Mouse (Mus musculus): ENCODE measurements around the gene Abr. TPM values are rescaled to one million over a fixed set of nuclear protein-coding genes. Genes with fewer than 3 reads are reported as not detected.

The Abr gene
- total and polyA plus RNA-seq, 2 experiments from 2014 or later = 102 to 243 TPM

DNA sequence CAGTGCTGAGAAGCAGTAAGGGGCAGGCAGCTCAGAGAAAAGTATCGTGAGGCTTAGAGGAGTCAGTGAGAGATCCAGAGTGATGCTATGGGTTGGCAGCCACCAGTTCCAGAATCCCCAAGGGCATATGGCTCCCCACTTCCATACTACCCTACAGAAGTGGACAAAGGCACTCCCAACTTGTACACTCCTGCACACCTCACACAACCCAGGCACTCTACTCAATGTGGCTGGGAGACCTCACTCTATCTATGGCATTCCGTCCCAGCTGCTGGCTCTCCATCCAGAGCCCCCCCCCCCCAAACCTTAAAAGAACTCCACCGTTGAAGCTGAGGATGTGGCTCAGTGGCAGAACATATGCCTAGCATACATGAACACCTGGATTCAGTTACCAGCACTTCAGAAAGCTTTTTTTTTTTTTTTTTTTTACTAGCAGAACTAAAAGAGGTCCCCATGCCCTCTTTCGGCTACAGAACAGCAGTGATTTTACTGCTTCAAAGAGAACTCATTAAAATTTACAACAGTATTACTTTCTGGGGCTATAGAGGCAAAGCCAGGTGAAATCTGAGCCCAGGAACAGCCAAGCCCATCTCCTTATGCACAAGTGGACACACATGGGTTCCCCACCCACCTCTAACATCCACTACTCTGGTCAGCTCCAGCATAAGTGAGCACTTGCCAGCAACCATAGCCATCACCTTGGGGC is 96.3 kb downstream of the Abr start:
- no peaks in the 10 kb centered on the region for H3K27me3 ChIP-seq (ENCODE audit: insufficient read depth, low read length)
- H3K4me2 ChIP-seq (ENCODE audit: low read depth, low read length, poor library complexity, severe bottlenecking) = no peak overlapping the region
- H3K27ac ChIP-seq (ENCODE audit: low read depth, low read length) = no peak overlapping the region
- TF ChIP-seq CTCF (IDR thresholded peaks at IDR 0.05) = no peak
- no peak overlapping the region for H3K4me3 ChIP-seq (ENCODE audit: low read depth, low read length)
- 66% methylated on average over 4 of the region's 4 CpGs for WGBS
- no peak overlapping the region for H3K9ac ChIP-seq (replicated peaks; ENCODE audit: low read length, poor library complexity, severe bottlenecking)
- no peak for DNase-seq (ENCODE audit: low spot score)
- no peaks in the 10 kb centered on the region for H3K9me3 ChIP-seq (ENCODE audit: low read length)
- peaks cover 2% of the 10 kb centered on the region; the same call in 1 of the 2 replicates for H3K36me3 ChIP-seq (ENCODE audit: insufficient read depth, low read length)
- H3K4me1 ChIP-seq (ENCODE audit: insufficient read depth, low read length) = peaks cover 9% of the 10 kb centered on the region
- ATAC-seq (ENCODE audit: low FRiP score) = no peak

DNA sequence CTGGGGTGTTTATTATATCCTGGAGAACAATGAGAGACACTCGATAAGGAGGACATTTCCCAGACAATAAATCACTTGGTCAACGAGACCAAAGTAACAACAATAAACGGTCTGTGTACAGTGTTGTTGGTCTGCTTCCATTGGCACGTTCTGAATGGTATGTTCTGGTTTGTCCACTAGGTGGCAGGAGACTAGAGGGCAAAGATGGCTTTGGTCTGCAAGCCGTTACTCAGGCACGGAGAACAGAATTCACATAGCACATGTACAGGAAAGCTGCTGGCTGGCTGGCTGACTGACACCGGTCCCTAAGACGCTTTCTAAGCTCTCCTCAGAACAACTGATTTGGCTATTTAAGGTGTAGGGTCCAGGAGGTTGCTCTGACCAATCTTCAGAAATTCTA is 97.2 kb downstream of the Abr start:
- no peak overlapping the region for H3K27ac ChIP-seq (ENCODE audit: low read depth, low read length)

DNA sequence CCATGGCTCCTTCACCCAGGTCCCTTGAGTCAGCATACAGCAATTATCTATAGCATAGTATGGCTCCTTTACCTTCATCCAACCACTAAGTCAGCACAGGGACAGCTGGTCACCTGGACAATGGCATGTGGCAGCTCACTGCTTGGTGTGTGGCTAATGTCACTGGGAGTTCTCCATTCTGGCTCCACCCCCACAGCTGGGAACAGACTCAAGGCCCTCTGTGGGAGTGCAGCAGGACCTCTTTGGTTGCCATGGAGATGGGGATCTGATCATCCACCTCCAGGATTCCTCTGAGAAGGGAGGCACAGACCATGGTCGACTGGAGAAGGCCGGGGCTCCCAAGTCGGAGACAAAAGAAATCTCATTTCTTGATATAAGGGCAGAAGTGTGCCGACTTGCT is 98.8 kb downstream of the Abr start:
- Histone ChIP-seq H3K4me3 (ENCODE audit: low read depth, low read length) (no peak overlapping the region), H3K9ac (replicated peaks; ENCODE audit: low read length, poor library complexity, severe bottlenecking) (no peak overlapping the region), H3K36me3 (ENCODE audit: insufficient read depth, low read length) (peaks cover 2% of the 10 kb centered on the region), H3K27me3 (ENCODE audit: insufficient read depth, low read length) (no peaks in the 10 kb centered on the region), H3K4me1 (ENCODE audit: insufficient read depth, low read length) (no peaks in the 10 kb centered on the region; the same call in 1 of the 2 replicates), H3K4me2 (ENCODE audit: low read depth, low read length, poor library complexity, severe bottlenecking) (no peak overlapping the region), H3K27ac (ENCODE audit: low read depth, low read length) (no peak overlapping the region), H3K9me3 (ENCODE audit: low read length) (no peaks in the 10 kb centered on the region)
- peak; percentile 71 for DNase-seq (ENCODE audit: low spot score)
- WGBS = 6% methylated on average over 4 of the region's 4 CpGs
- 0 out of 2 replicates have a peak, but pooled peaks have one; percentile 27 for ATAC-seq (ENCODE audit: low FRiP score)
- no peak for TF ChIP-seq CTCF (IDR thresholded peaks at IDR 0.05)

More for the DNA sequence above, 97.2 kb downstream of the Abr start:
- Histone ChIP-seq H3K9me3 (ENCODE audit: low read length) (no peaks in the 10 kb centered on the region), H3K9ac (replicated peaks; ENCODE audit: low read length, poor library complexity, severe bottlenecking) (no peak overlapping the region), H3K4me3 (ENCODE audit: low read depth, low read length) (no peak overlapping the region), H3K4me1 (ENCODE audit: insufficient read depth, low read length) (peaks cover 4% of the 10 kb centered on the region; the same call in 1 of the 2 replicates), H3K36me3 (ENCODE audit: insufficient read depth, low read length) (peaks cover 2% of the 10 kb centered on the region), H3K4me2 (ENCODE audit: low read depth, low read length, poor library complexity, severe bottlenecking) (no peak overlapping the region), H3K27me3 (ENCODE audit: insufficient read depth, low read length) (no peaks in the 10 kb centered on the region)
- no peak for ATAC-seq (ENCODE audit: low FRiP score)
- peak; percentile 96 for TF ChIP-seq CTCF (IDR thresholded peaks at IDR 0.05)
- 19% methylated on average over 8 of the region's 8 CpGs for WGBS
- peak; percentile 89 for DNase-seq (ENCODE audit: low spot score)

DNA sequence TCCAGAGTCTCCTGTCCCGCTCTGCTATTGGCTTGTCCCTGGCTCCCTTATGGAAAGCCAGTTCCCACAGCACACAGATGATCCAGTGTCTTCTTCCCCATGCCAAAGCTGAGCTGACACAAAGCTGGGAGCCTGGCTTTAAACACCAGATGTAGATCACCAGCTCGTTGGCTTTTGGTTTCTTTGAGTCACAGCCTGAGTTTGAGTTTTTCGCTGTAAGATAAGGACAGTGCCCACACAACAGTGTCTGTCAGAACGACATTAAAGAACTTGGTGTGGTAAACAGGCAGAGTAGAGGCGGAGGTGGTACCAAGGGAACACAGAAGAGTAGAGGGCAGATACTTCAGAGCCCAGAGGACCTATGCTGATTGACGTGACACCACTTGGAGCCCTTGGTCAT is 101.2 kb downstream of the Abr start:
- no peaks in the 10 kb centered on the region; the same call in 1 of the 2 replicates for H3K4me1 ChIP-seq (ENCODE audit: insufficient read depth, low read length)
- peaks cover 2% of the 10 kb centered on the region for H3K36me3 ChIP-seq (ENCODE audit: insufficient read depth, low read length)
- no peak overlapping the region for H3K9ac ChIP-seq (replicated peaks; ENCODE audit: low read length, poor library complexity, severe bottlenecking)
- H3K4me3 ChIP-seq (ENCODE audit: low read depth, low read length) = no peak overlapping the region
- H3K9me3 ChIP-seq (ENCODE audit: low read length) = no peaks in the 10 kb centered on the region
- no peaks in the 10 kb centered on the region for H3K27me3 ChIP-seq (ENCODE audit: insufficient read depth, low read length)
- no peak for TF ChIP-seq CTCF (IDR thresholded peaks at IDR 0.05)
- no peak overlapping the region for H3K27ac ChIP-seq (ENCODE audit: low read depth, low read length)
- no peak overlapping the region for H3K4me2 ChIP-seq (ENCODE audit: low read depth, low read length, poor library complexity, severe bottlenecking)
- 90% methylated on average over 6 of the region's 6 CpGs for WGBS
- ATAC-seq (ENCODE audit: low FRiP score) (no peak), DNase-seq (ENCODE audit: low spot score) (no peak)

DNA sequence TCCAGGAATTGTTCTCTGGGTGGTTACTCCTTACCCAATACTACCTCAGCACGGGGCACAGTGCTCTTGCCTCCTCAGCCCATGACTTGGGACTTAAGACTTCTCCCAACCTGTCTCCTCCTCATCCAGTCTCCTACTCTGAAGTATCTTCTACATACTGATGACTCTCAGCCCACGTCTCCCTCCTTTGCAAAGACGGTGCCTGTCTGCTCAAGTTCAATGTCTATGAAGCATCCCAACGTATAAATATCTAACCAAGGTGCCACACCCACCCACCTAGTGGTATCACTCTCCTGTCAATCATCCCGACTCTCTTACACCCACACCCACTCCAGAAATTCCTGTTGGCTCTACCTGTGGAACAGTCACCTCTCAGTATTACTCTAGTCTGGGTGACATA is 103.5 kb downstream of the Abr start:
- no peak for ATAC-seq (ENCODE audit: low FRiP score)
- H3K36me3 ChIP-seq (ENCODE audit: insufficient read depth, low read length) = peaks cover 2% of the 10 kb centered on the region

DNA sequence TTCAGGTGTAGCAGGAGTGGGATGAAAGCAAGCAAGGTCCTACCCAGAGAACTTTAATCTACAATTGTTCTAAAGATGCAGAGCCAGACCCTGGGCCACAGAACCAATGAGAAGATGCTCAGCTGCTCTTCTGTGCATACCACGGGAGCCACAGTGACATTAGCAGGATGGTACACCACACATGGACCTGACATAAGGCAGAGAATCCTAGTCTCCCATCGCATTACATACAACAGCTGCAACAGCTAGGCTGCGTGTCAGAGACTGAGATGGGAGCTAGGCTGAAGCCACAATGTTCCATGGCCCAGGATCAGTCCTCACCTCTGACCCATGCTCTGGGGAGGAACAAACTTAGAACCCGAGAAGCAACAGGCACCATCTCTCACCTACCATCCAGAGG is 104.0 kb downstream of the Abr start:
- Histone ChIP-seq H3K36me3 (ENCODE audit: insufficient read depth, low read length) (peaks cover 2% of the 10 kb centered on the region), H3K4me1 (ENCODE audit: insufficient read depth, low read length) (no peaks in the 10 kb centered on the region; the same call in 1 of the 2 replicates), H3K27ac (ENCODE audit: low read depth, low read length) (no peak overlapping the region), H3K9me3 (ENCODE audit: low read length) (no peaks in the 10 kb centered on the region), H3K4me3 (ENCODE audit: low read depth, low read length) (no peak overlapping the region), H3K4me2 (ENCODE audit: low read depth, low read length, poor library complexity, severe bottlenecking) (no peak overlapping the region), H3K27me3 (ENCODE audit: insufficient read depth, low read length) (no peaks in the 10 kb centered on the region), H3K9ac (replicated peaks; ENCODE audit: low read length, poor library complexity, severe bottlenecking) (no peak overlapping the region)
- 92% methylated on average over 4 of the region's 4 CpGs for WGBS
- no peak for TF ChIP-seq CTCF (IDR thresholded peaks at IDR 0.05)
- ATAC-seq (ENCODE audit: low FRiP score) (no peak), DNase-seq (ENCODE audit: low spot score) (no peak)

More for the DNA sequence above, 103.5 kb downstream of the Abr start:
- Histone ChIP-seq H3K27me3 (ENCODE audit: insufficient read depth, low read length) (no peaks in the 10 kb centered on the region), H3K4me1 (ENCODE audit: insufficient read depth, low read length) (no peaks in the 10 kb centered on the region; the same call in 1 of the 2 replicates), H3K4me2 (ENCODE audit: low read depth, low read length, poor library complexity, severe bottlenecking) (no peak overlapping the region), H3K4me3 (ENCODE audit: low read depth, low read length) (no peak overlapping the region), H3K9ac (replicated peaks; ENCODE audit: low read length, poor library complexity, severe bottlenecking) (no peak overlapping the region), H3K27ac (ENCODE audit: low read depth, low read length) (no peak overlapping the region), H3K9me3 (ENCODE audit: low read length) (no peaks in the 10 kb centered on the region)
- WGBS = 94% methylated on average over 5 of the region's 5 CpGs
- no peak for DNase-seq (ENCODE audit: low spot score)
- TF ChIP-seq CTCF (IDR thresholded peaks at IDR 0.05) = no peak

All from midbrain, postnatal 0 days (tissue).